ENCODE assay signal across 20 mouse cellular contexts in genomic region chr15:9472618-9473017, GRCm38 (mm10). TPM values are rescaled to one million over a fixed set of nuclear protein-coding genes. Genes with fewer than 3 reads are reported as not detected.
DNase-seq lines count a peak whose midpoint lies in the region; ATAC-seq and TF ChIP-seq lines count a peak whose summit lies in the region.
"Had no signal": no experiment of that assay in that cellular context is flagged by ENCODE, and none has a peak within 500 bp of the region (broad histone marks: within the 10 kb centered on the region; RNA-seq: fewer than 3 reads in every experiment).

No protein-coding gene starts in this region.

- no peak overlapping the region for H3K27ac ChIP-seq in intestine, embryonic 15.5 days
- no peak overlapping the region for H3K27ac ChIP-seq in intestine, postnatal 0 days (ENCODE audit: low read depth, low read length)
- peak overlapping the region; percentile 89 for H3K27ac ChIP-seq in liver, embryonic 12.5 days
- H3K27ac ChIP-seq in embryonic facial prominence, embryonic 10.5 days (replicated peaks), result no peak overlapping the region
- H3K27ac ChIP-seq: hindbrain, embryonic 14.5 days; limb, embryonic 10.5 days; midbrain, embryonic 13.5 days had no signal

- no peak for TF ChIP-seq CTCF in intestine, postnatal 0 days (IDR thresholded peaks at IDR 0.05; ENCODE audit: low read depth)
- TF ChIP-seq CTCF in lung, adult 2 months (IDR thresholded peaks at IDR 0.05; ENCODE audit: insufficient read depth, low read length), result no peak

- no peaks in the 10 kb centered on the region for H3K36me3 ChIP-seq in intestine, embryonic 15.5 days
- H3K36me3 ChIP-seq in intestine, postnatal 0 days (ENCODE audit: control insufficient read depth, insufficient read depth), result no peaks in the 10 kb centered on the region
- H3K36me3 ChIP-seq in liver, embryonic 12.5 days, result no peaks in the 10 kb centered on the region
- no peaks in the 10 kb centered on the region for H3K36me3 ChIP-seq in embryonic facial prominence, embryonic 10.5 days (replicated peaks)
- H3K36me3 ChIP-seq: limb, embryonic 10.5 days; midbrain, embryonic 13.5 days had no signal

- peak; percentile 20; the same call in 1 of the 2 replicates for ATAC-seq in intestine, embryonic 15.5 days
- no peak for ATAC-seq in intestine, postnatal 0 days
- peak; percentile 95 for ATAC-seq in erythroblast, adult 5-6 weeks (replicated peaks; ENCODE audit: low FRiP score, poor library complexity, severe bottlenecking)
- peak; percentile 97 for ATAC-seq in liver, embryonic 12.5 days
- ATAC-seq in megakaryocyte, adult 5-6 weeks (ENCODE audit: poor library complexity, severe bottlenecking), result no peak
- ATAC-seq: forebrain, embryonic 16.5 days; midbrain, embryonic 13.5 days; Patski had no signal

- TF ChIP-seq POLR2A in lung, adult 2 months (IDR thresholded peaks at IDR 0.05; ENCODE audit: borderline replicate concordance, extremely low read depth, low read depth, low read length), result no peak

- H3K4me3 ChIP-seq in intestine, embryonic 15.5 days (replicated peaks), result no peak overlapping the region
- no peak overlapping the region for H3K4me3 ChIP-seq in intestine, postnatal 0 days (ENCODE audit: low read depth, low read length)
- H3K4me3 ChIP-seq in liver, embryonic 12.5 days, result no peak overlapping the region
- H3K4me3 ChIP-seq in embryonic facial prominence, embryonic 10.5 days, result no peak overlapping the region
- no peak overlapping the region for H3K4me3 ChIP-seq in lung, adult 2 months (replicated peaks; ENCODE audit: extremely low read depth, low read depth, low read length)
- H3K4me3 ChIP-seq: limb, embryonic 10.5 days; midbrain, embryonic 13.5 days had no signal

- DNase-seq in embryonic facial prominence, embryonic 10.5 days (ENCODE audit: low spot score), result no peak
- no peak for DNase-seq in lung, adult 2 months
- DNase-seq: adrenal gland, postnatal 25 days; cerebellum, postnatal 25 days; kidney, adult 8-10 months; lung, embryonic 14.5 days; lung, postnatal 4 days; right cerebral cortex, postnatal 25 days had no signal

- no peaks in the 10 kb centered on the region for H3K4me1 ChIP-seq in intestine, embryonic 15.5 days (replicated peaks)
- H3K4me1 ChIP-seq in intestine, postnatal 0 days (replicated peaks; ENCODE audit: control insufficient read depth, insufficient read depth, low read length), result no peaks in the 10 kb centered on the region
- H3K4me1 ChIP-seq in liver, embryonic 12.5 days, result peaks cover 47% of the 10 kb centered on the region
- H3K4me1 ChIP-seq in embryonic facial prominence, embryonic 10.5 days, result no peaks in the 10 kb centered on the region
- no peaks in the 10 kb centered on the region for H3K4me1 ChIP-seq in lung, adult 2 months (ENCODE audit: control insufficient read depth, insufficient read depth, low read length)
- H3K4me1 ChIP-seq: limb, embryonic 10.5 days; midbrain, embryonic 13.5 days had no signal

- H3K9ac ChIP-seq in intestine, embryonic 15.5 days, result no peak overlapping the region
- no peak overlapping the region for H3K9ac ChIP-seq in intestine, postnatal 0 days (ENCODE audit: low read depth, low read length)
- H3K9ac ChIP-seq in liver, embryonic 12.5 days, result peak overlapping the region; percentile 61; the same call in 1 of the 2 replicates
- H3K9ac ChIP-seq: hindbrain, embryonic 14.5 days; lung, embryonic 14.5 days; midbrain, embryonic 13.5 days had no signal

- H3K9me3 ChIP-seq in intestine, embryonic 15.5 days, result no peaks in the 10 kb centered on the region
- H3K9me3 ChIP-seq in intestine, postnatal 0 days (ENCODE audit: control insufficient read depth), result no peaks in the 10 kb centered on the region
- H3K9me3 ChIP-seq in liver, embryonic 12.5 days (replicated peaks), result no peaks in the 10 kb centered on the region
- H3K9me3 ChIP-seq in embryonic facial prominence, embryonic 10.5 days, result peaks cover 6% of the 10 kb centered on the region; the same call in 1 of the 2 replicates
- H3K9me3 ChIP-seq: limb, embryonic 10.5 days had no signal

- H3K4me2 ChIP-seq in intestine, embryonic 15.5 days (replicated peaks), result no peak overlapping the region
- no peak overlapping the region for H3K4me2 ChIP-seq in intestine, postnatal 0 days (replicated peaks; ENCODE audit: low read depth)
- peak overlapping the region; percentile 50 for H3K4me2 ChIP-seq in liver, embryonic 12.5 days
- H3K4me2 ChIP-seq: hindbrain, embryonic 14.5 days; lung, embryonic 14.5 days; midbrain, embryonic 13.5 days had no signal

- 62% methylated on average over 3 of the region's 3 CpGs for WGBS in intestine, embryonic 15.5 days
- 56% methylated on average over 3 of the region's 3 CpGs for WGBS in intestine, postnatal 0 days
- WGBS in liver, embryonic 12.5 days (ENCODE audit: insufficient replicate concordance), result 20% methylated on average over 3 of the region's 3 CpGs
- WGBS in embryonic facial prominence, embryonic 10.5 days, result 74% methylated on average over 3 of the region's 3 CpGs
- 54% methylated on average over 3 of the region's 3 CpGs for WGBS in lung, adult 2 months

- no peaks in the 10 kb centered on the region for H3K27me3 ChIP-seq in intestine, embryonic 15.5 days (replicated peaks)
- H3K27me3 ChIP-seq in intestine, postnatal 0 days (replicated peaks; ENCODE audit: control insufficient read depth, insufficient read depth, low read length), result no peaks in the 10 kb centered on the region
- no peaks in the 10 kb centered on the region for H3K27me3 ChIP-seq in liver, embryonic 12.5 days (replicated peaks)
- no peaks in the 10 kb centered on the region for H3K27me3 ChIP-seq in embryonic facial prominence, embryonic 10.5 days (replicated peaks; ENCODE audit: low read depth, poor library complexity, severe bottlenecking)
- H3K27me3 ChIP-seq: midbrain, embryonic 13.5 days had no signal

RNA-seq across cellular contexts. Expression of gene Capsl, which starts 36.8 kb away (rescaled TPM):
- polyA plus RNA-seq in intestine, embryonic 15.5 days (2015; fragmentation: Nextera tagmentation; extraction: Ambion mirVana), result 3.9 and 4.8 TPM in 2 replicates
- polyA plus RNA-seq in intestine, postnatal 0 days (2015; fragmentation: Nextera tagmentation; extraction: Ambion mirVana), result 2.4 and 2.5 TPM in 2 replicates
- not detected in 2 replicates for total RNA-seq in erythroblast, adult 5-6 weeks (2015; ENCODE audit: low replicate concordance)
- not detected in 2 replicates for total RNA-seq in erythroblast, adult 5-6 weeks (2017; ENCODE audit: low replicate concordance)
- 0.32 and 0.41 TPM in 2 replicates for polyA plus RNA-seq in liver, embryonic 12.5 days (2016; fragmentation: Nextera tagmentation; extraction: Ambion mirVana)
- 1.5 and 2.0 TPM in 2 replicates for polyA plus RNA-seq in embryonic facial prominence, embryonic 10.5 days (2016; fragmentation: Nextera tagmentation; extraction: Ambion mirVana)
- total RNA-seq in megakaryocyte, adult 5-6 weeks (2015), result 0.18 and 0.45 TPM in 2 replicates
- total RNA-seq in megakaryocyte, adult 5-6 weeks (2017), result 0.37 and 0.95 TPM in 2 replicates
- polyA plus RNA-seq in lung, adult 2 months (2012; rRNA removed), result 4.7 and 6.4 TPM in 2 replicates
- total RNA-seq: adrenal gland, postnatal 25 days; gastrocnemius, adult 18-20 months; granulocyte monocyte progenitor cell, adult 5-6 weeks had no signal
- polyA plus RNA-seq: Patski had no signal

RNA-seq across cellular contexts. Expression of gene Il7r, which starts 57.4 kb away (rescaled TPM):
- 1.4 and 1.6 TPM in 2 replicates for polyA plus RNA-seq in intestine, embryonic 15.5 days (2015; fragmentation: Nextera tagmentation; extraction: Ambion mirVana)
- 0.44 and 0.94 TPM in 2 replicates for polyA plus RNA-seq in intestine, postnatal 0 days (2015; fragmentation: Nextera tagmentation; extraction: Ambion mirVana)
- total RNA-seq in erythroblast, adult 5-6 weeks (2015; ENCODE audit: low replicate concordance), result 1.9 and 2.1 TPM in 2 replicates
- 1.3 and 2.3 TPM in 2 replicates for total RNA-seq in erythroblast, adult 5-6 weeks (2017; ENCODE audit: low replicate concordance)
- 0.30 and 0.57 TPM in 2 replicates for polyA plus RNA-seq in liver, embryonic 12.5 days (2016; fragmentation: Nextera tagmentation; extraction: Ambion mirVana)
- polyA plus RNA-seq in embryonic facial prominence, embryonic 10.5 days (2016; fragmentation: Nextera tagmentation; extraction: Ambion mirVana), result not detected in 2 replicates
- total RNA-seq in megakaryocyte, adult 5-6 weeks (2015), result 3.8 and 5.0 TPM in 2 replicates
- total RNA-seq in megakaryocyte, adult 5-6 weeks (2017), result 5.9 and 8.5 TPM in 2 replicates
- polyA plus RNA-seq in lung, adult 2 months (2012; rRNA removed), result 1.4 and 2.3 TPM in 2 replicates
- total RNA-seq: granulocyte monocyte progenitor cell, adult 5-6 weeks had no signal
- polyA plus RNA-seq: forebrain, embryonic 16.5 days; hindbrain, embryonic 14.5 days; limb, embryonic 10.5 days; Patski had no signal

Comparison
In these comparisons a context has a peak if more than half of its experiments do, and no peak if none do; other contexts are left out.
1. ATAC-seq: peak in intestine, embryonic 15.5 days (single experiment), erythroblast, adult 5-6 weeks (single experiment) and liver, embryonic 12.5 days (single experiment); none in intestine, postnatal 0 days (single experiment) and megakaryocyte, adult 5-6 weeks (single experiment).